Mouse (Mus musculus) neural tube, embryonic 11.5 days (tissue): ENCODE results near the gene Frmpd2. TPM values are rescaled to one million over a fixed set of nuclear protein-coding genes. Genes with fewer than 3 reads are reported as not detected.

Source experiments
- ATAC-seq: fragments of 200-750 bp; cut with Nextera tagmentation; 2 replicates; pipeline ENCODE4 v1.8.0; 2017; ENCODE audit warnings: moderate number of reproducible peaks, mild to moderate bottlenecking, moderate TSS enrichment, moderate library complexity; ENCODE audit not compliant: insufficient read depth, low FRiP score, low TSS enrichment
- DNase-seq: peaks from one replicate; pipeline ENCODE4 v3.0.0-alpha.2; 2015; ENCODE audit warnings: low spot score
- H3K27ac ChIP-seq: fragments of 300-500 bp; sonication (generic); 2 replicates; pipeline ENCODE4 v1.5.1; 2014; ENCODE audit warnings: low read depth, mild to moderate bottlenecking, low read length
- H3K27me3 ChIP-seq: fragments of 300-500 bp; sonication (generic); 2 replicates; pipeline ENCODE4 v1.6.1; 2014; ENCODE audit warnings: mild to moderate bottlenecking, low read length, mixed read lengths; ENCODE audit not compliant: control insufficient read depth, insufficient read depth
- H3K36me3 ChIP-seq: fragments of 300-500 bp; sonication (generic); 2 replicates; pipeline ENCODE4 v1.6.1; 2014; ENCODE audit warnings: mild to moderate bottlenecking, low read length, moderate library complexity, mixed read lengths; ENCODE audit not compliant: control insufficient read depth, insufficient read depth
- H3K4me1 ChIP-seq: fragments of 300-500 bp; sonication (generic); 2 replicates; pipeline ENCODE4 v1.6.1; 2014; ENCODE audit warnings: low read length, mixed read lengths; ENCODE audit not compliant: control insufficient read depth, insufficient read depth
- H3K4me2 ChIP-seq: fragments of 300-500 bp; sonication (generic); 2 replicates; pipeline ENCODE4 v1.6.1; 2014; ENCODE audit warnings: low read depth, mild to moderate bottlenecking, moderate library complexity
- H3K4me3 ChIP-seq: fragments of 300-500 bp; sonication (generic); 2 replicates; pipeline ENCODE4 v1.5.1; 2014; ENCODE audit warnings: low read depth, low read length
- H3K9ac ChIP-seq: fragments of 300-500 bp; sonication (generic); 2 replicates; pipeline ENCODE4 v1.6.1; 2014; ENCODE audit warnings: mild to moderate bottlenecking, low read length
- H3K9me3 ChIP-seq: fragments of 300-500 bp; sonication (generic); 2 replicates; pipeline ENCODE4 v1.6.1; 2016; ENCODE audit warnings: low read length; ENCODE audit not compliant: control insufficient read depth
- WGBS: fragments of 180-500 bp; shearing (Covaris S2); extraction: QIAGEN DNeasy Blood & Tissue Kit; methylation state at CpG from one replicate; pipeline ENCODE4 v1.1.7; 2014; 5-methylcytosine and 5-hydroxymethylcytosine counted together
- polyA plus RNA-seq: library from polyadenylated mRNA; unstranded; fragments of >200 nt; fragmentation: Nextera tagmentation; extraction: Ambion mirVana; gene quantifications from 2 replicates; pipeline ENCODE4 v1.2.1, GENCODE M21; 2014

Gene Frmpd2
- polyA plus RNA-seq, 1 experiment from 2014 or later: not detected

DNA sequence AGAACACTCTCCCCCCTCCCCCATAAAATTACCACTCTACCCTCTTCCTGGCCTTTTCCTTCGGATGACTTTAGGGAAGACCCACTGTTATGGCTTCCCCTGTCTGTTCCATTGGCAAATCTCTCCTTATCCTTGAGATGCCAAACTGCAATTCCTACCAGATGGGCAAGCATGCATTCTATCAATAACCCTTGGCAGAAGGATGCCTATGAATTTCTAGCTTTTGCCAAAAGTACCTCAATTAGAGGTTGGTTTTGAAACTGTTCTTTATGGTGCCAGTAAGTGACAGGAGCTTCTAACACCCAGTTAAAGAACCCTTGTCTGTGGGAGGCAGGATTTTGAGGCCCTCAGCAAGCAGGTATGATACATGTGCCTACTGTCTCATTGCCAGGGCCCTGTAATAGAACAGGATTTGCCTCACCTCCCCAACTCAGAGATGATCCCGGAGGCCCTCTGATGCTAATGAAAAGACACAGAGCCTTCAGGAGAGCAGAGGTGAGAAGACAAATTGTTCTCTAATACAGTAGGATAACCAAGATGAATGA, 22.1 kb upstream of the Frmpd2 start:
- 0 out of 2 replicates have a peak, but pooled peaks cover 3% of the 10 kb centered on the region for H3K27me3 ChIP-seq
- no peak overlapping the region for H3K4me2 ChIP-seq
- DNase-seq: no peak
- H3K4me1 ChIP-seq: peaks cover 3% of the 10 kb centered on the region; the same call in 1 of the 2 replicates
- no peak overlapping the region for H3K9ac ChIP-seq
- no peak overlapping the region for H3K4me3 ChIP-seq
- ATAC-seq: no peak
- H3K36me3 ChIP-seq: no peaks in the 10 kb centered on the region
- no peaks in the 10 kb centered on the region for H3K9me3 ChIP-seq
- no peak overlapping the region for H3K27ac ChIP-seq
- 74% methylated on average over 2 of the region's 2 CpGs for WGBS

DNA sequence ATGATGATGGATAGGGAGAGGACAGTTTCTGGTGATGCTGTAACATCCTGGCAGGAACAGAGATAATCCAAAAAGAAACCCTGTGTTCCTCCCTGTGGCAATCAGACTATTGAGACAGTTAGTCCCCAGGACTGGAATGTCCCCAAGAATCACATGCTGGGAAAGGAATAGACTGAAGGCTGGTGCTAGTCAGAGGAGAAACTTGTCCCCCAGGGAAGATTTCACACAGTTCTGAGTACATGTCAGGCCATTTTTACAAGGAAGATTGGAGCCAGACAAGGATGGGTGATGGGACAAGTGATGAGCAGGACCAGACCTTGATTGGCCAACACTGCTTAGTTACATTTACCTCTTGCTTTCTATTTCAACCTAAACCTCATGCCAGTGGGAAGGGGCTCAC, 21.2 kb upstream of the Frmpd2 start:
- DNase-seq (no peak), ATAC-seq (no peak)
- Histone ChIP-seq H3K9me3 (no peaks in the 10 kb centered on the region), H3K27me3 (0 out of 2 replicates have a peak, but pooled peaks cover 3% of the 10 kb centered on the region), H3K4me2 (no peak overlapping the region), H3K9ac (no peak overlapping the region), H3K4me1 (peaks cover under 1% of the 10 kb centered on the region; the same call in 1 of the 2 replicates), H3K27ac (no peak overlapping the region), H3K36me3 (no peaks in the 10 kb centered on the region), H3K4me3 (no peak overlapping the region)

DNA sequence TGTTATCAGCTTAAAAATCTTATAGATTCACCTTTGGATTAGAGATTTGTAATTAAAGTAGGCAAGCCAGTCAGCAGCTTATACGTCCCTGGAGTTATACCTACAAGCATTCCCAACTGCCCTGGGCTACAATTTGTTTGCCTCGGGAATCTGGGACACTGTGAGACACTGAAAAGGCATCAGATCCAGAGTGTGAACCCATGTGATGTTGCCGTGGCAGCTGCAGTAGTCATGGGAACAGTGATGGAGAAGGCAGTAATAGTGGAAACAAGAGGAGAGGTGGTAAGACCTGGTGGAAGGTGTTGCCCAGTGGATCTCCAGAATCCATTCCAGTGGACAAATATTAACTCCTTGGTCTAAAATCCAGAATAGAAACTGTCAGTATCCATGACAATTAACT, 7.8 kb upstream of the Frmpd2 start:
- 79% methylated on average over 3 of the region's 3 CpGs for WGBS
- H3K4me3 ChIP-seq: no peak overlapping the region
- H3K27ac ChIP-seq: no peak overlapping the region
- DNase-seq: no peak
- H3K9ac ChIP-seq: no peak overlapping the region
- no peaks in the 10 kb centered on the region for H3K36me3 ChIP-seq
- no peaks in the 10 kb centered on the region for H3K27me3 ChIP-seq
- ATAC-seq: no peak
- no peaks in the 10 kb centered on the region for H3K4me1 ChIP-seq
- H3K4me2 ChIP-seq: no peak overlapping the region
- no peaks in the 10 kb centered on the region for H3K9me3 ChIP-seq

DNA sequence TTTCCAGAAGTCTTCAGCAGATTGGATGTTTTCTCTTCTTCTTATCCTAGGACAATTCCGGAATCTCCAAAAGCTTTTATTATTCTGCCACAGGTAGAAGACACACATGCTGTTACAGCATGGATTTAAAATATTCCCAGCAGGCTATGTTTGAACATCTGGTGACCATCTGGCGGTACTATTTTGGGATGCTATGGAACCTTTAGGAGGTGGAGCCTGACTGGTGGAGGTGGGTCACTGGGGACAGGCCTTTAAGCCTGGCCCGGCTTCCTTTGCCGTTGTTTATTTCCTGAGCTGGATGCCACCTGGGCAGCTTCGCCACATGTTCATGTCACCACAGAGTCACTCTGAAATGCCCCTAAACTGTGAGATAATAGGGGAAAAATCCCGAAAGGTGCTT, 3.7 kb upstream of the Frmpd2 start:
- no peak overlapping the region for H3K4me2 ChIP-seq
- H3K27ac ChIP-seq: no peak overlapping the region
- no peaks in the 10 kb centered on the region for H3K9me3 ChIP-seq
- 47% methylated on average over 6 of the region's 6 CpGs for WGBS
- no peak overlapping the region for H3K9ac ChIP-seq
- no peaks in the 10 kb centered on the region for H3K4me1 ChIP-seq
- H3K27me3 ChIP-seq: no peaks in the 10 kb centered on the region
- H3K4me3 ChIP-seq: no peak overlapping the region
- no peaks in the 10 kb centered on the region for H3K36me3 ChIP-seq
- DNase-seq (peak; percentile 34), ATAC-seq (no peak)

DNA sequence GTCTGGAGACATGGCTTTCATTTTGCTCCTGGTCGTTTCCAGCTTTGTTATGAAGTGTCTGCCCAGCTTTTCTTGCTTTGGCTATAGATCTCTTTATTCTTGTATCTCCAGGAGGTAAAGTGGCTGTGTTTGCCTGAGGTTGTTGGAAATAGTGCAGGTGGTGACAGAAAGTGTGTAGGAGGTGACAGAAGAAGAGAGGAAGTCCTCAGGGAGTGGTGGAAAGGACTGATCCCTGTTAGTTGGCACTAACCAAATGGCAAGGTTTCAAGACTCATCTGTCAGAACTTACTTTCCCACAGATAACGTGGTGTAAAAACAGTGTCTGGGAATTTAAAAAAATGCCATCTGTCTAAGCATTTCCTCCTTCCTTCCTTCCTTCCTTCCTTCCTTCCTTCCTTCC, 3.0 kb downstream of the Frmpd2 start:
- Histone ChIP-seq H3K27ac (no peak overlapping the region), H3K9me3 (no peaks in the 10 kb centered on the region), H3K27me3 (no peaks in the 10 kb centered on the region), H3K9ac (no peak overlapping the region), H3K4me1 (no peaks in the 10 kb centered on the region), H3K4me3 (no peak overlapping the region), H3K4me2 (no peak overlapping the region), H3K36me3 (no peaks in the 10 kb centered on the region)
- ATAC-seq: no peak
- 73% methylated on average over 2 of the region's 2 CpGs for WGBS
- DNase-seq: no peak

DNA sequence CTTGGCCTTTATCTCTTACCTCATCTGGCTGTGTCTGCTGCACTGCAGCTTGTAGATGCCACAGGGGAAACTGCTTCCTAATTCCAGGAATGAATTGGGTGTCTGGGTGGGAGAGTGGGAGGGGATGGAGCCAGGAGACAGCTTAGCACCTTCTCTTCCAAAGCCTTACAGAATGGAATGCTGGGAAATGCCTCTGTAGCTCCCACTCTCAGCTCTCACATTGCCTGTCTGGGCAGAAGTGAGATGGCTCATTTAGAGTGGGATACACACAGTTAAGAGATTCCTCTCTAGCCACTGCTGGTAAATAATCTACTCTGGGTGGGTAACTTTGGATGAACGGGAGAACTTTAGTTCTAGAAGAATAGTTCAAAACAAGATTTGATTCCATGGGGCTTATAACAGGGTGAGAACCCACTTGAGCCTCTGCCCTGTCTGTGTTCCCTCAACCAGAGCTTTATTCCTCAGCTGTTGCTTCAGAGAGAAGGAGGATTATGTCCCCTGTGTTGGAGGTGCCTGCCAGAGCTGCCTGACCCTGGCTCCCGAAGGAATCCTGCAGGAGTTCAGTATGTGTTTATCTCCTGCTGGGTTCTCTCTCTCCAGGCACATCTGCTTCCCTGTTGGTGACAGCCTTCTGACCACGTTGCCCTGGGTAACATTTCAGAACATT, 4.7 kb downstream of the Frmpd2 start:
- no peaks in the 10 kb centered on the region for H3K9me3 ChIP-seq
- no peak overlapping the region for H3K9ac ChIP-seq
- H3K27ac ChIP-seq: no peak overlapping the region
- H3K36me3 ChIP-seq: no peaks in the 10 kb centered on the region
- no peaks in the 10 kb centered on the region for H3K4me1 ChIP-seq
- WGBS: 18% methylated on average over 3 of the region's 3 CpGs
- H3K4me2 ChIP-seq: no peak overlapping the region
- H3K4me3 ChIP-seq: no peak overlapping the region
- DNase-seq: no peak
- no peaks in the 10 kb centered on the region for H3K27me3 ChIP-seq
- ATAC-seq: no peak

DNA sequence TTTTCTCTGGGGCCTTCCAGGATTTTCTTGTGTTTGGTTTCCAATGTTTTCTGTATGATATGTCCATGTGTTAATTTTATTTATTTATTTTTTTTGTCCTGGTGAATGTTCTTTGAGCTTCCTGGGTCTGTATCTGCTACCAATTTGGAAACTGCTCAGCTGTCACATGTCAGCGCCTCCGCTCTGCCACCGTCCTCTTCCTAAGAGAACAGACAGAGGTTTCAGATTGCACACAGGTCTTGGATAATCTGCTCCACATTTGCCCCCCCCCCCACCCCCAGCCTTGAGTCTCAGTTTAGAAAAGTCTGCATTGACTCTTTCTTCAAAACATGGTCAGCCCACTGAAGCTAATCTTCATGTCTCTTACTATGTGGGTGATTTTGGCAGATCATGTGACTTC, 10.5 kb downstream of the Frmpd2 start:
- no peak overlapping the region for H3K9ac ChIP-seq

DNA sequence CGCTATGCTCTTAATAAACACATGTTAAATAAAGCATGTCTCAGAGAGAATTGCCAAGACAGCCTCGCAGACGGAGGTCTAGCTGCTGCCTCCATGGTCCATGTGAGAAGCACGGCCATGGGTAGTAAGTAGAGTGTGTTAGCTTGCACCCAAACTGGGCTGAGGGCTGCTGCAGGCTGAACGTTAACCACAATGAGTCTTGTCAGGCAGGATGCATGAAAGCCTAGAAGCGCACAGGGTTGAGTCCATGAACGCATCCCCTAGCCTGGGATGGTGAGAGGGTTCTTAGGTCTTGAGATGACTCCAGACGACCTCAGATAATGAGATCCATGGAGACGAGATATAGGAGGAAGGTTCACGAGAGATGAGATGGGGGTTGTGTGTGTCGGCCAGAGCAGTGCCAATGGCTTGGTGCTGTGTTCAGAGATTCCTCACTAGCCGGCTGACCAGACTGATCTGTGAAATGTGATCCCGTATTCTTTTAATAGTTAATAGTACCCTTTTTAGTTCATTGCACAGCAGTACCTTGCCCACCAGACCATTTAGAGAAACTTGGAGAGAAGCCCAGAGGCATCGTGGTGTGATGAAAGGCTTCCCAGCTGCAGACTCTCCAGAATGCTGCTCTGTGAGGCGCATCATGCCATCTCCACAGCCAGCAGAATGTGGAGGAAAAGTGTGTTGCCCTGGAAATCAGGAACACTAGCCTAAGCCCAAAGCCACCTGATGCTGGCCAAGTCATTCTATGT, 16.5 kb downstream of the Frmpd2 start:
- WGBS: 84% methylated on average over 15 of the region's 15 CpGs
- Histone ChIP-seq H3K27ac (no peak overlapping the region), H3K4me3 (no peak overlapping the region), H3K9me3 (no peaks in the 10 kb centered on the region), H3K4me1 (no peaks in the 10 kb centered on the region), H3K4me2 (no peak overlapping the region), H3K27me3 (no peaks in the 10 kb centered on the region), H3K36me3 (no peaks in the 10 kb centered on the region), H3K9ac (no peak overlapping the region)
- ATAC-seq (no peak), DNase-seq (no peak)

More for the DNA sequence above, 10.5 kb downstream of the Frmpd2 start:
- Histone ChIP-seq H3K27ac (no peak overlapping the region), H3K4me2 (no peak overlapping the region), H3K27me3 (no peaks in the 10 kb centered on the region), H3K4me1 (no peaks in the 10 kb centered on the region), H3K36me3 (no peaks in the 10 kb centered on the region), H3K9me3 (no peaks in the 10 kb centered on the region), H3K4me3 (no peak overlapping the region)
- WGBS: 57% methylated on average over 3 of the region's 3 CpGs
- DNase-seq (no peak), ATAC-seq (no peak)

DNA sequence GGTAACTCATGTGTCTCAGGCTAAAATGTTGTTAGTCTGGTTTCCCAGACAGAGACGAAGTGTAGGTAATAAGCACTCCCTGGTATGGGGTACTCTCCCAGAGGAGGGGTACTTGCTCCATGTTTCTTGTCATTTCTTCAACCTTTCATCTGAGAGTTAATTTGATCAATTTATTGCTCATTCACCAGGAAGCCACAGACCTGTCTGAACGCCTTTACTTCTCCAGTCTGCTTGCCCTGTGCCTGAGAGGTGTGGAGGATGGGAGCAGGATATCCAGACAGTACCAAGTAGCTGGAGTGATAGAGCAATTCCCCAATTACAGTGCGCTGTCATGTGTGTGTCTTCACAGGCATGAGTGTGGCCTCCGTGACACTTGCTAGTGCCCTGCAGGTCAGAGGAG, 23.7 kb downstream of the Frmpd2 start:
- no peak overlapping the region for H3K9ac ChIP-seq
- H3K4me1 ChIP-seq: no peaks in the 10 kb centered on the region
- DNase-seq: no peak
- no peaks in the 10 kb centered on the region for H3K9me3 ChIP-seq
- H3K27me3 ChIP-seq: no peaks in the 10 kb centered on the region
- no peak for ATAC-seq
- H3K4me3 ChIP-seq: no peak overlapping the region
- no peak overlapping the region for H3K4me2 ChIP-seq
- no peaks in the 10 kb centered on the region for H3K36me3 ChIP-seq
- H3K27ac ChIP-seq: no peak overlapping the region
- WGBS: 67% methylated on average over 4 of the region's 4 CpGs
